17 mouse cellular contexts compared by ENCODE assay signal in genomic region chr14:9060058-9060457, GRCm38 (mm10).
A peak's percentile ranks its signal among the peaks of the same experiment; 100 is the strongest.
DNase-seq lines count a peak whose midpoint lies in the region; ATAC-seq and TF ChIP-seq lines count a peak whose summit lies in the region.
"Had no signal": no experiment of that assay in that cellular context is flagged by ENCODE, and none has a peak within 500 bp of the region (broad histone marks: within the 10 kb centered on the region; RNA-seq: fewer than 3 reads in every experiment).

No protein-coding gene starts in this region.

- no peaks in the 10 kb centered on the region for H3K36me3 ChIP-seq in hindbrain, postnatal 0 days (ENCODE audit: insufficient read depth, low read length)
- no peaks in the 10 kb centered on the region for H3K36me3 ChIP-seq in hindbrain, embryonic 14.5 days (replicated peaks; ENCODE audit: control insufficient read depth, insufficient read depth)
- H3K36me3 ChIP-seq in midbrain, embryonic 11.5 days (ENCODE audit: control insufficient read depth, insufficient read depth, low read length), result no peaks in the 10 kb centered on the region
- no peaks in the 10 kb centered on the region for H3K36me3 ChIP-seq in midbrain, embryonic 16.5 days (ENCODE audit: control insufficient read depth, insufficient read depth, low read length)
- H3K36me3 ChIP-seq in stomach, postnatal 0 days (ENCODE audit: control insufficient read depth, insufficient read depth, low read length), result no peaks in the 10 kb centered on the region
- no peaks in the 10 kb centered on the region for H3K36me3 ChIP-seq in forebrain, embryonic 16.5 days (ENCODE audit: control insufficient read depth, insufficient read depth)
- H3K36me3 ChIP-seq: forebrain, embryonic 10.5 days; hindbrain, embryonic 12.5 days; limb, embryonic 10.5 days; stomach, embryonic 15.5 days had no signal

- H3K4me1 ChIP-seq in hindbrain, postnatal 0 days (ENCODE audit: insufficient read depth, low read length), result no peaks in the 10 kb centered on the region
- H3K4me1 ChIP-seq in hindbrain, embryonic 14.5 days (replicated peaks; ENCODE audit: control insufficient read depth, insufficient read depth, low read length), result no peaks in the 10 kb centered on the region
- H3K4me1 ChIP-seq in midbrain, embryonic 11.5 days (ENCODE audit: control insufficient read depth, insufficient read depth, low read length), result no peaks in the 10 kb centered on the region
- no peaks in the 10 kb centered on the region for H3K4me1 ChIP-seq in midbrain, embryonic 16.5 days (ENCODE audit: control insufficient read depth, insufficient read depth, low read length)
- H3K4me1 ChIP-seq in stomach, postnatal 0 days (replicated peaks; ENCODE audit: control insufficient read depth, insufficient read depth), result no peaks in the 10 kb centered on the region
- H3K4me1 ChIP-seq in forebrain, embryonic 16.5 days (replicated peaks; ENCODE audit: control insufficient read depth, insufficient read depth, low read length), result no peaks in the 10 kb centered on the region
- H3K4me1 ChIP-seq: forebrain, embryonic 10.5 days; hindbrain, embryonic 12.5 days; limb, embryonic 10.5 days; stomach, embryonic 15.5 days had no signal

- H3K4me3 ChIP-seq in hindbrain, postnatal 0 days (ENCODE audit: low read length), result no peak overlapping the region
- H3K4me3 ChIP-seq in hindbrain, embryonic 14.5 days (replicated peaks; ENCODE audit: low read length), result no peak overlapping the region
- no peak overlapping the region for H3K4me3 ChIP-seq in midbrain, embryonic 11.5 days (ENCODE audit: low read depth, low read length)
- H3K4me3 ChIP-seq in midbrain, embryonic 16.5 days (ENCODE audit: low read depth, low read length), result no peak overlapping the region
- H3K4me3 ChIP-seq in stomach, postnatal 0 days (ENCODE audit: low read depth, low read length), result no peak overlapping the region
- H3K4me3 ChIP-seq in forebrain, embryonic 16.5 days (replicated peaks; ENCODE audit: low read length), result no peak overlapping the region
- H3K4me3 ChIP-seq: forebrain, embryonic 10.5 days; hindbrain, embryonic 12.5 days; limb, embryonic 10.5 days; stomach, embryonic 15.5 days had no signal

- H3K9me3 ChIP-seq in hindbrain, postnatal 0 days (ENCODE audit: low read length), result no peaks in the 10 kb centered on the region
- no peaks in the 10 kb centered on the region for H3K9me3 ChIP-seq in hindbrain, embryonic 14.5 days (ENCODE audit: control insufficient read depth, low read length)
- no peaks in the 10 kb centered on the region for H3K9me3 ChIP-seq in midbrain, embryonic 11.5 days (ENCODE audit: control insufficient read depth, low read length)
- H3K9me3 ChIP-seq in midbrain, embryonic 16.5 days (replicated peaks; ENCODE audit: control insufficient read depth, low read length, poor library complexity, severe bottlenecking), result no peaks in the 10 kb centered on the region
- no peaks in the 10 kb centered on the region for H3K9me3 ChIP-seq in stomach, postnatal 0 days (ENCODE audit: control insufficient read depth, low read length)
- H3K9me3 ChIP-seq in forebrain, embryonic 16.5 days (ENCODE audit: control insufficient read depth, low read length), result no peaks in the 10 kb centered on the region
- H3K9me3 ChIP-seq: forebrain, embryonic 10.5 days; hindbrain, embryonic 12.5 days; limb, embryonic 10.5 days; stomach, embryonic 15.5 days had no signal

- WGBS in hindbrain, postnatal 0 days, result 64% methylated on average over 9 of the region's 9 CpGs
- 69% methylated on average over 9 of the region's 9 CpGs for WGBS in hindbrain, embryonic 14.5 days
- whole genome bisulfite sequencing in midbrain, embryonic 11.5 days, result 75% methylated on average over 9 of the region's 9 CpGs
- 78% methylated on average over 9 of the region's 9 CpGs for WGBS in midbrain, embryonic 16.5 days
- 27% methylated on average over 9 of the region's 9 CpGs for WGBS in stomach, postnatal 0 days
- 78% methylated on average over 9 of the region's 9 CpGs for WGBS in forebrain, embryonic 16.5 days

- no peaks in the 10 kb centered on the region for H3K27me3 ChIP-seq in hindbrain, postnatal 0 days (ENCODE audit: insufficient read depth, low read length)
- H3K27me3 ChIP-seq in hindbrain, embryonic 14.5 days (ENCODE audit: control insufficient read depth, insufficient read depth, low read length), result no peaks in the 10 kb centered on the region
- H3K27me3 ChIP-seq in midbrain, embryonic 11.5 days (ENCODE audit: control insufficient read depth, insufficient read depth, low read length), result no peaks in the 10 kb centered on the region
- no peaks in the 10 kb centered on the region for H3K27me3 ChIP-seq in midbrain, embryonic 16.5 days (ENCODE audit: control insufficient read depth, insufficient read depth, low read depth, low read length)
- H3K27me3 ChIP-seq in stomach, postnatal 0 days (ENCODE audit: control insufficient read depth, insufficient read depth, low read length), result no peaks in the 10 kb centered on the region
- H3K27me3 ChIP-seq in forebrain, embryonic 16.5 days (replicated peaks; ENCODE audit: control insufficient read depth, insufficient read depth, low read length), result no peaks in the 10 kb centered on the region
- H3K27me3 ChIP-seq: hindbrain, embryonic 12.5 days; stomach, embryonic 15.5 days had no signal

- H3K9ac ChIP-seq in hindbrain, postnatal 0 days (replicated peaks; ENCODE audit: low read length), result no peak overlapping the region
- H3K9ac ChIP-seq in hindbrain, embryonic 14.5 days, result no peak overlapping the region
- no peak overlapping the region for H3K9ac ChIP-seq in midbrain, embryonic 11.5 days (ENCODE audit: low read length)
- H3K9ac ChIP-seq in midbrain, embryonic 16.5 days (ENCODE audit: low read depth, low read length), result no peak overlapping the region
- no peak overlapping the region for H3K9ac ChIP-seq in stomach, postnatal 0 days (ENCODE audit: low read length)
- no peak overlapping the region for H3K9ac ChIP-seq in forebrain, embryonic 16.5 days (replicated peaks; ENCODE audit: low read depth, low read length)
- H3K9ac ChIP-seq: hindbrain, embryonic 12.5 days; liver, embryonic 14.5 days; stomach, embryonic 15.5 days had no signal

- TF ChIP-seq EP300 in stomach, postnatal 0 days (optimal IDR thresholded peaks at IDR 0.05), result no peak

- TF ChIP-seq CTCF in hindbrain, postnatal 0 days (IDR thresholded peaks at IDR 0.05; ENCODE audit: low read depth), result peak; percentile 28
- TF ChIP-seq CTCF in stomach, postnatal 0 days (IDR thresholded peaks at IDR 0.05; ENCODE audit: low read depth), result peak; percentile 34

- H3K4me2 ChIP-seq in hindbrain, postnatal 0 days (ENCODE audit: low read depth, low read length), result no peak overlapping the region
- H3K4me2 ChIP-seq in hindbrain, embryonic 14.5 days (replicated peaks), result no peak overlapping the region
- no peak overlapping the region for H3K4me2 ChIP-seq in midbrain, embryonic 11.5 days
- no peak overlapping the region for H3K4me2 ChIP-seq in midbrain, embryonic 16.5 days (ENCODE audit: low read length)
- no peak overlapping the region for H3K4me2 ChIP-seq in stomach, postnatal 0 days (replicated peaks; ENCODE audit: low read depth)
- no peak overlapping the region for H3K4me2 ChIP-seq in forebrain, embryonic 16.5 days (ENCODE audit: low read length)
- H3K4me2 ChIP-seq: hindbrain, embryonic 12.5 days; stomach, embryonic 15.5 days had no signal

- no peak for ATAC-seq in hindbrain, postnatal 0 days
- ATAC-seq in hindbrain, embryonic 14.5 days (ENCODE audit: low FRiP score), result no peak
- ATAC-seq in midbrain, embryonic 11.5 days (ENCODE audit: low FRiP score), result no peak
- no peak for ATAC-seq in midbrain, embryonic 16.5 days
- no peak for ATAC-seq in stomach, postnatal 0 days (ENCODE audit: low FRiP score, low TSS enrichment)
- ATAC-seq in erythroid progenitor cell, adult 5-6 weeks (replicated peaks; ENCODE audit: low FRiP score, poor library complexity, severe bottlenecking), result no peak
- no peak for ATAC-seq in forebrain, embryonic 16.5 days

- H3K27ac ChIP-seq in hindbrain, postnatal 0 days, result no peak overlapping the region
- no peak overlapping the region for H3K27ac ChIP-seq in hindbrain, embryonic 14.5 days
- H3K27ac ChIP-seq in midbrain, embryonic 11.5 days (ENCODE audit: low read depth, low read length), result no peak overlapping the region
- H3K27ac ChIP-seq in midbrain, embryonic 16.5 days (ENCODE audit: low read length), result no peak overlapping the region
- H3K27ac ChIP-seq in stomach, postnatal 0 days (replicated peaks), result no peak overlapping the region
- no peak overlapping the region for H3K27ac ChIP-seq in forebrain, embryonic 16.5 days (ENCODE audit: low read length)
- H3K27ac ChIP-seq: forebrain, embryonic 10.5 days; hindbrain, embryonic 12.5 days; limb, embryonic 10.5 days; liver, embryonic 14.5 days; macrophage; stomach, embryonic 15.5 days had no signal

- peak; percentile 3 for DNase-seq in hindbrain, postnatal 0 days (ENCODE audit: low spot score)
- DNase-seq in hindbrain, embryonic 14.5 days (ENCODE audit: low spot score), result no peak
- peak; percentile 23 for DNase-seq in midbrain, embryonic 11.5 days (ENCODE audit: low spot score, missing footprints)
- DNase-seq in embryo, embryonic 10.5 days (ENCODE audit: low spot score), result peak; percentile 25
- no peak for DNase-seq in stomach, postnatal 0 days (ENCODE audit: low spot score)
- DNase-seq: adrenal gland, adult 2 months; cerebellum, adult 11-12 months; kidney, adult 11 months had no signal

Comparison
In these comparisons a context has a peak if more than half of its experiments do, and no peak if none do; other contexts are left out.
1. DNase-seq: peak in hindbrain, postnatal 0 days (single experiment), midbrain, embryonic 11.5 days (single experiment) and embryo, embryonic 10.5 days (single experiment); none in hindbrain, embryonic 14.5 days (single experiment) and stomach, postnatal 0 days (single experiment).